Mouse (Mus musculus): Measurements from ENCODE around the gene Parva. TPM values are rescaled to one million over a fixed set of nuclear protein-coding genes. Genes with fewer than 3 reads are reported as not detected.

Gene Parva
- polyA plus RNA-seq, 1 experiment from 2014 or later, result 50.9 TPM

- Histone ChIP-seq H3K4me3 (no peak overlapping the region), H3K9me3 (replicated peaks) (no peaks in the 10 kb centered on the region), H3K27me3 (ENCODE audit: low read depth, poor library complexity, severe bottlenecking) (no peaks in the 10 kb centered on the region), H3K36me3 (peaks cover 37% of the 10 kb centered on the region), H3K27ac (replicated peaks) (no peak overlapping the region), H3K4me1 (no peaks in the 10 kb centered on the region)
- DNase-seq (ENCODE audit: low spot score), result no peak
- 87% methylated on average over 3 of the region's 3 CpGs for WGBS
These were observed 121.8 kb downstream of the Parva start for GRCm38 (mm10) chr7:112549136-112549535.

GRCm38 (mm10) chr7:112561504-112561903 lies 134.2 kb downstream of the Parva start:
- Histone ChIP-seq H3K9me3 (replicated peaks) (no peaks in the 10 kb centered on the region), H3K27ac (replicated peaks) (no peak overlapping the region), H3K4me1 (peaks cover 12% of the 10 kb centered on the region), H3K27me3 (ENCODE audit: low read depth, poor library complexity, severe bottlenecking) (no peaks in the 10 kb centered on the region), H3K36me3 (peaks cover 15% of the 10 kb centered on the region), H3K4me3 (no peak overlapping the region)
- DNase-seq (ENCODE audit: low spot score), result no peak
- WGBS, result 88% methylated on average over 3 of the region's 3 CpGs

DNA sequence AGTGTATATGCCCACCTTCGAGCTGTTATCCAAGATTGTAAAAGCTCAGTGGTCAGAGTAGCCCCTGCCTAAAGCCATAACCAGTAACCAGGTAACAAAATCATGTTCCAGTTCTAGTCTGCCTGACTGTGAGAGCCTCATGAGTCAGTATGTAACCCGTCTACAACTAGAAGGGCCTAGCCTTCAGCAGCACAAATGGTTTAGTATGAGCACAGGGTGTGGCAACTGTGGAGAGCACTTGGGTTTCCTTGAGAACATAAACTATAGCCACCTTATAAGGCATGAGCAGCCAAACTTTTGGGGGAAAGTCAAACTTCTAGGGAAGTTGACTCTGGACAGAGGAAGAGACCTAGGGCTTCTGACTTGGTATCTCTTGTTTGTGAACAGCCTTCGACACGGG lies 139.7 kb downstream of the Parva start:
- WGBS, result 97% methylated on average over 4 of the region's 4 CpGs
- H3K27ac ChIP-seq (replicated peaks), result no peak overlapping the region
- H3K36me3 ChIP-seq, result peaks cover 4% of the 10 kb centered on the region; the same call in 1 of the 2 replicates
- no peak overlapping the region for H3K4me3 ChIP-seq
- H3K4me1 ChIP-seq, result peaks cover 26% of the 10 kb centered on the region
- DNase-seq (ENCODE audit: low spot score), result no peak
- no peaks in the 10 kb centered on the region for H3K27me3 ChIP-seq (ENCODE audit: low read depth, poor library complexity, severe bottlenecking)
- H3K9me3 ChIP-seq (replicated peaks), result no peaks in the 10 kb centered on the region

- Histone ChIP-seq H3K27ac (replicated peaks) (0 out of 2 replicates have a peak overlapping the region, but pooled peaks have one; percentile 1), H3K4me3 (no peak overlapping the region), H3K9me3 (replicated peaks) (no peaks in the 10 kb centered on the region), H3K36me3 (peaks cover 4% of the 10 kb centered on the region; the same call in 1 of the 2 replicates), H3K4me1 (peaks cover 25% of the 10 kb centered on the region), H3K27me3 (ENCODE audit: low read depth, poor library complexity, severe bottlenecking) (no peaks in the 10 kb centered on the region)
- 39% methylated on average over 5 of the region's 5 CpGs for WGBS
- DNase-seq (ENCODE audit: low spot score), result no peak
These were observed 141.7 kb downstream of the Parva start for GRCm38 (mm10) chr7:112568961-112569360.

DNA sequence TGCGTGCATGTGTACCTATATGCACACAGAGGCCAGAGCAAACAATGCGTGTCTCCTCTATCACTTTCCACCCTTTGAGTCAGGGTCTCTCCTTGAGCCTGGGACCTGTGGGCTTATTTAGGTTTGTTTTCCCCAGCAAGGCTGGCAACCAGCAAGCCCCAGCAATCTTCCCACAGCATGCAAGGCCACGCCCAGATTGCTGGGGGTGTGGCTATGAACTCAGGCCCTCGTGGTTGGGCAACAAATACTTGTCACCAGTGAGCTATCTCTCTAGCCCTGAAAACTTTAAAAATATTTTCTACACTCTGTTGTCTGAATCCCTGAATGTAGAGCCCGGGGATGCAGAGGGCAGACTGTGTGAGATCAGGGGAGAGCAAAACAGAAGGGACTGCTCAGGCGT lies 154.3 kb downstream of the Parva start:
- H3K4me1 ChIP-seq, result peaks cover under 1% of the 10 kb centered on the region; the same call in 1 of the 2 replicates
- H3K36me3 ChIP-seq, result peaks cover 12% of the 10 kb centered on the region; the same call in 1 of the 2 replicates
- no peak overlapping the region for H3K4me3 ChIP-seq
- H3K27me3 ChIP-seq (ENCODE audit: low read depth, poor library complexity, severe bottlenecking), result no peaks in the 10 kb centered on the region
- WGBS, result 86% methylated on average over 6 of the region's 6 CpGs
- H3K9me3 ChIP-seq (replicated peaks), result no peaks in the 10 kb centered on the region; the same call in 1 of the 2 replicates
- no peak overlapping the region for H3K27ac ChIP-seq (replicated peaks)
- no peak for DNase-seq (ENCODE audit: low spot score)

GRCm38 (mm10) chr7:112582882-112583405 lies 155.6 kb downstream of the Parva start:
- Histone ChIP-seq H3K36me3 (peaks cover 12% of the 10 kb centered on the region; the same call in 1 of the 2 replicates), H3K9me3 (replicated peaks) (no peaks in the 10 kb centered on the region; the same call in 1 of the 2 replicates), H3K27me3 (ENCODE audit: low read depth, poor library complexity, severe bottlenecking) (no peaks in the 10 kb centered on the region), H3K4me3 (no peak overlapping the region), H3K4me1 (no peaks in the 10 kb centered on the region), H3K27ac (replicated peaks) (no peak overlapping the region)
- 90% methylated on average over 6 of the region's 6 CpGs for WGBS
- no peak for DNase-seq (ENCODE audit: low spot score)

DNA sequence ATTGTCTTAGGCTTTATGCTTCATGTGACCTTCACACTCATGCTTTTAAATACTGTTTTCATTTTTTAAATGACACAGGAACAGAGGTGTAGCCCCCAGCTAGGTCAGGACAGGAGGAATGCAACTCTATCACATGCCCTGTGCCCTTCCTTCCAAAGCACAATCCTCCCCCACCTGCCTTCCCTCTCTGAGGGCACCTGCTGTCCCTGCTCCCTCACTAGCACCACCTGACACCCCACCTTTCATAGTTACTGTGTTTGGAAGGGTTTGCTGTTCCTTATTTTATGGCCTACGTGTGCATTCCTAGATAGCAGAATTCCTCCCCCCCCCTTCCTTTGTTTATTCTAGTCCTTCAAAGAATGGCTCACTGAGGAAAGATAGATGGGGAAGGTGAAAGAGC lies 160.1 kb downstream of the Parva start:
- H3K4me1 ChIP-seq, result peaks cover 4% of the 10 kb centered on the region; the same call in 1 of the 2 replicates
- 60% methylated on average over 1 of the region's 1 CpGs for WGBS
- H3K27ac ChIP-seq (replicated peaks), result no peak overlapping the region
- no peak overlapping the region for H3K4me3 ChIP-seq
- no peaks in the 10 kb centered on the region; the same call in 1 of the 2 replicates for H3K9me3 ChIP-seq (replicated peaks)
- peaks cover 10% of the 10 kb centered on the region; the same call in 1 of the 2 replicates for H3K36me3 ChIP-seq
- DNase-seq (ENCODE audit: low spot score), result no peak
- H3K27me3 ChIP-seq (ENCODE audit: low read depth, poor library complexity, severe bottlenecking), result no peaks in the 10 kb centered on the region

GRCm38 (mm10) chr7:112589530-112589929 lies 162.2 kb downstream of the Parva start:
- Histone ChIP-seq H3K27me3 (ENCODE audit: low read depth, poor library complexity, severe bottlenecking) (no peaks in the 10 kb centered on the region), H3K4me1 (peaks cover 9% of the 10 kb centered on the region; the same call in 1 of the 2 replicates), H3K9me3 (replicated peaks) (no peaks in the 10 kb centered on the region; the same call in 1 of the 2 replicates), H3K4me3 (no peak overlapping the region), H3K36me3 (peaks cover 10% of the 10 kb centered on the region; the same call in 1 of the 2 replicates), H3K27ac (replicated peaks) (no peak overlapping the region)
- no peak for DNase-seq (ENCODE audit: low spot score)
- 79% methylated on average over 6 of the region's 6 CpGs for WGBS

DNA sequence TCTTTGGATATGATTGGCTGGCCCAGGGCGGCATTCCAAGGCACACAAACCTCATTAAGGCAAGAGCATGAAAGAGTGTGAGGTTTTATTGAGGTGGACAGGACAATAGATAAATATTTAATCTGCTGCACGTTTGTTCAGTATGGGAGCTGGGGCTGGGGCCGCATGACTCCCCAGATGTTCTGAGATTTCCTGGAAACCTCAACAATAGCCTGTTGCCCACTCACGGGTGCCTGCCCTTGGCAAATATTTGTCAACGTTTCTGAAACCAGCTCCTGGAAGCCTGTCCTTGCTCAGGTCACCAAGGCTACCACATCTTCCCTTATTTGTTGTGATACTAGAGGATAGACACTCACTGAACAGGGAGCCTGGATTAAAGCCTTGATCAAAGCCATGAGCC lies 166.3 kb downstream of the Parva start:
- Histone ChIP-seq H3K9me3 (replicated peaks) (no peaks in the 10 kb centered on the region), H3K4me1 (peaks cover 16% of the 10 kb centered on the region), H3K4me3 (no peak overlapping the region), H3K27ac (replicated peaks) (no peak overlapping the region), H3K36me3 (no peaks in the 10 kb centered on the region), H3K27me3 (ENCODE audit: low read depth, poor library complexity, severe bottlenecking) (no peaks in the 10 kb centered on the region)
- WGBS, result 69% methylated on average over 5 of the region's 5 CpGs
- DNase-seq (ENCODE audit: low spot score), result no peak

- Histone ChIP-seq H3K36me3 (no peaks in the 10 kb centered on the region), H3K27me3 (ENCODE audit: low read depth, poor library complexity, severe bottlenecking) (no peaks in the 10 kb centered on the region), H3K27ac (replicated peaks) (peak overlapping the region; percentile 52; the same call in 1 of the 2 replicates), H3K9me3 (replicated peaks) (no peaks in the 10 kb centered on the region), H3K4me3 (no peak overlapping the region), H3K4me1 (peaks cover 15% of the 10 kb centered on the region)
- DNase-seq (ENCODE audit: low spot score), result no peak
- WGBS, result 72% methylated on average over 6 of the region's 6 CpGs
These were observed 168.0 kb downstream of the Parva start for GRCm38 (mm10) chr7:112595226-112595850.

- H3K4me1 ChIP-seq, result peaks cover 9% of the 10 kb centered on the region; the same call in 1 of the 2 replicates
- no peak overlapping the region for H3K4me3 ChIP-seq
- no peaks in the 10 kb centered on the region for H3K36me3 ChIP-seq
- H3K27me3 ChIP-seq (ENCODE audit: low read depth, poor library complexity, severe bottlenecking), result no peaks in the 10 kb centered on the region
- WGBS, result 45% methylated on average over 2 of the region's 2 CpGs
- H3K9me3 ChIP-seq (replicated peaks), result no peaks in the 10 kb centered on the region
- H3K27ac ChIP-seq (replicated peaks), result 0 out of 2 replicates have a peak overlapping the region, but pooled peaks have one; percentile 15
- DNase-seq (ENCODE audit: low spot score), result no peak
These were observed 172.3 kb downstream of the Parva start for GRCm38 (mm10) chr7:112599650-112600049.

DNA sequence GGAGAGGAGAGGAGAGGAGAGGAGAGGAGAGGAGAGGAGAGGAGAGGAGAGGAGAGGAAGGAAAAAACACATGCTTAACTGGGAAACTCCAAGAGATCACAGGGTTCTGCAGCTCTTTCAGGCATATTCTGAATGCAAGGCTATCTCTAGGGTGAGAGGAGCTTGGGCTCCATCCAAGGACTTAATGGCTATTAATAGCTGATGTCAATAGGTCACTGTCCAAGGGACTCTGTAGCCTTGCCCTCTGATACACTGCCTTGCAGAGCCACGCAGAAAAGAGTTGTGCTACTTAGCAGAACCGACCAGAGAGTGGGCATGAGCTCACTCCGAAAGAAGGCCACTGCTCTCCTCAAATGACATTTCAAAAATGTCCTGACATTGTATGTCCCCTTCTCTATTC lies 172.9 kb downstream of the Parva start:
- H3K36me3 ChIP-seq, result no peaks in the 10 kb centered on the region
- H3K4me3 ChIP-seq, result no peak overlapping the region
- H3K27ac ChIP-seq (replicated peaks), result no peak overlapping the region
- no peak for DNase-seq (ENCODE audit: low spot score)
- H3K27me3 ChIP-seq (ENCODE audit: low read depth, poor library complexity, severe bottlenecking), result no peaks in the 10 kb centered on the region
- H3K4me1 ChIP-seq, result peaks cover 6% of the 10 kb centered on the region; the same call in 1 of the 2 replicates
- WGBS, result 76% methylated on average over 3 of the region's 3 CpGs
- no peaks in the 10 kb centered on the region for H3K9me3 ChIP-seq (replicated peaks)

DNA sequence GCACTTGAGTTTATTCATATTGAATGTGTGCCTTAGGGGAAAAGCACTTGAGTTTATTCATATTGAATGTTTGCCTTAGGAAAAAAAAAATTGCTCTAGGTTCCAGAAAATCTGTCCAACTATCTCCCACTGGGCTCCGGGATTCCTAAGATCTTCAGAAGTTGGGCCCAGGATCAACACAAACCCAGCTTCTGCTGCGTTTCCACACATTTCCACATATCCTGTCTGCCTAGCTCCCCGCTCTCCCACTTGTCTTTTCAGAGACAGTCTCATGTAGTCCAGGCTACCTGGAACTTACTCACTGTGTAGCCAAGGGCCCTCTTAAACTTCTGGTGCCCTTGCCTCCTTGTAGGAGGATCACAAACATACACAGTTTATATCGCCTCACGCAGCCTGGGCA lies 175.7 kb downstream of the Parva start:
- Histone ChIP-seq H3K4me1 (0 out of 2 replicates have a peak, but pooled peaks cover 2% of the 10 kb centered on the region), H3K27me3 (ENCODE audit: low read depth, poor library complexity, severe bottlenecking) (no peaks in the 10 kb centered on the region), H3K4me3 (no peak overlapping the region), H3K9me3 (replicated peaks) (no peaks in the 10 kb centered on the region), H3K36me3 (no peaks in the 10 kb centered on the region), H3K27ac (replicated peaks) (no peak overlapping the region)
- WGBS, result 94% methylated on average over 5 of the region's 5 CpGs
- DNase-seq (ENCODE audit: low spot score), result no peak
